Mouse (Mus musculus) urinary bladder, postnatal 36 days (tissue): ENCODE results near the gene Gm12790.
"Not testable (repeated sequence)": the region's sequence is repeated elsewhere in the genome, so short reads cannot be mapped to it uniquely, and the experiment has no call there.

Source experiments
- DNase-seq, 2 experiments: peaks; one replicate each; pipeline ENCODE4 v3.0.0; 2022; ENCODE audit warnings: low spot score in 2 of 2, mixed read lengths in 1 of 2

Gene Gm12790

DNA sequence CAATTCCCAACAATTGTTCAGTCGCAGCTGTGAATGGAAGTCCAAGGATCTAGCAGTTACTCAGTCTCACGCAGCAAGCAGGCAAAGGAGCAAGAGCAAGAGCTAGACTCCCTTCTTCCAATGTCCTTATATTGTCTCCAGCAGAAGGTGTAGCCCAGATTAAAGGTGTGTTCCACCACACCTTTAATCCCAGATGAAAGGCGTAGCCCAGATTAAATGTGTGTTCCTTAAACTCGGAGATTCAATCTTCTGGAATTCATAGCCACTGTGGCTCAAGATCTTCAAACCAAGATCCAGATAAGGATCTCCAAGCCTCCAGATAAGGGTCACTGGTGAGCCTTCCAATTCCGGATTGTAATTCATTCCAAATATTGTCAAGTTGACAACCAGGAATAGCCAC lies at the start of gene Gm12790:
TSS of gene Gm12790 (minus strand) at position 101 of the 400 bp plus-strand sequence.
- DNase-seq: not testable (repeated sequence)

DNA sequence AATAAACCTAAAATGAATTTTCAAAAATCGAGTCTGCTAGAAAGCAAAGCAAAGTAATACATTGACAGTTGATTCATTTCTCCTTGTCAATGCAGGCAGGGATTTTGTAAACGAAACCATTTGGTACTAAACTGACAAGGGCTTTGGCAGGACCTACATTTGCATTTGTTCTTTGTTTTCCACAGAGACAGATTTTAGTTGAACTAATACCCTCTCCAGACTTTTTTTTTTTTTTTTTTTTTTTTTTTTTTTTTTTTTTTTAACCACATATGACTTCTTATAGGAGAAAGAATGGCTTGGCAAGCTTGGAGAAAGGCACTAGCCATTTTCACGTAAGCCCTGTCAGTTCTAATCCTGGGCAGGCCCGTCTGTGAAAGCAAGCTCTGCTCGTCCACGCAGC lies 45.8 kb upstream of the Gm12790 start:
- DNase-seq: no peak

DNA sequence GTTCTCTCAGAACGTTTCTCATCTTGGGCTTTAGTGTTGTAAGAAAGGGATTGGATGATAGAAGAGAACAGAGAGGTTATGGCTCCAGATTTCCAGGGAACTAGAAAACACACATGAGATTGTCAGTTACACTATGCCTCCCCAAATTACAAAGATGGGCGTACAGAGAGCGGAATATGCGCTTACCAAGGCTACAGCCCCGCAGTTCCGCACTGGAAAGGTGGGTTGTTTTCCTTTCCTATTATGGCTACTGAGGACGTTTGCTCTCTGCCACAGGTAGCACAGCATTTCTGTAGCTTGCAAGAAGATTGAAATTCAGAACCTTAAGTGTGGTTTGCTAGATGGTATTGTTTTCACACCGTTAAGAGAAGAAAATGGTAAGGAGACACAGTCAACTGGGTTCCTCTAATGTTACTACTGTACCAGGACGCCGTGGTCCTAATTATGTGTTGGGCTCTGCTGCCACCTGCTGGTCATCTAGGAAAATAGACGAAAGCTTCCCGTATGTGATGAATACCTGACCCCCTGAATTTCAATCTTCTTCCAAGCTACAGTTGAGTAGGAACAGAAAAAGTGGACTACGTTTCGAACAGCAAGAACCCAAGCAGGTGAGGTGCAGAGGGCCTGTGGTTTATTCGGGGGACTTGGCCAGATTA lies 17.5 kb upstream of the Gm12790 start:
- DNase-seq: peak; percentile 37 to 63

DNA sequence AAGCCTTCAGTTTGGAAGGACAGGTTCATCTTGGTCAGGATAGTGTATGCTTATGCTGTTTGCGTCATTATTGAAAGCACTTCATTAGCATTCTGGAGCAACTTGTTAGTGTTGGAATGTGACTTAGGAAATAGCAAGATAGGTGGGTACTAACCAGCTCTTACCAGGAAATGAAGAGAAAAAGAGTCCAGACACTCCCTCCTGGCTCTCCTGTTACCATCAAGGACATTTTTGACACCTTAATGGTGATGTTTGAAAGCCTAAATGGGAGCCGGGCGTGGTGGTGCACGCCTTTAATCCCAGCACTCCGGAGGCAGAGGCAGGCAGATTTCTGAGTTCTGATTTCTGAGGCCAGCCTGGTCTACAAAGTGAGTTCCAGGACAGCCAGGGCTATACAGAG lies 16.6 kb upstream of the Gm12790 start:
- DNase-seq: no peak

DNA sequence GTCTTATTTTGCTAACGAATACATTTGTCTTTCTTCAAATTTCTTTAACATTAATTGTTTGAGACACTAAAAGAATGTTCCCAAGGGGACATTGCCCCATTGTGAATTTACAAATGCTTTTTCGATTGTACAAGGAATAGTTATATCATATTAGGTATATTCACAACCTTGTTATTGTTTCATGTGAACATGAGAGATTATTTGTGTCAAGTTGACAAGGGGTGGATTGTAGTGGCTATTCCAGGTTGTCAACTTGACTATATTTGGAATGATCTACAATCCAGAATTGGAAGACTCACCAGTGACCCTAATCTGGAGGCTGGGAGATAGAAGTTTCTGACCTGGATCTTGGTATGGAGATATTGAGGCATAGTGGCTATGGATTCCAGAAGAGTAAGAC lies 5.5 kb upstream of the Gm12790 start, which contains the start of gene Gm12789:
TSS of gene Gm12789 (plus strand) at position 301 of the 400 bp plus-strand sequence.
- not testable (repeated sequence) for DNase-seq

DNA sequence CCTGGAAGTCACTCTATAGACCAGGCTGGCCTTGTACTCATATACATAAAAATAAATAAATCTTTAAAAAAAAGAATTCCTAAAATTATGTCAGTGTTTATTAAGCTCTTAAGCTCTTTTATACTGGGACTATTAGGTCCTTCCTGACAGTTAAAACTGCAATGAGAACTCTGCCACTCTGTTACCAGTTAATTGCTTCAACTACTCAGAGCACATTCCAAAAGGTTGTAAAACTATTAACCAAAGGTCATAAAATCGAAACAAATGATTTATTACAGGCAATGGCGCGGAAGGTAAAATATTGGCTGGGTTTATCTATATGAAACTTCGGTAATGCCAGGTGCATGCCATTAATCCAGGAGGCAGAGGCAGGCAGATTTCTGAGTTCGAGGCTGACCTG lies 4.8 kb upstream of the Gm12790 start:
- DNase-seq: no peak

DNA sequence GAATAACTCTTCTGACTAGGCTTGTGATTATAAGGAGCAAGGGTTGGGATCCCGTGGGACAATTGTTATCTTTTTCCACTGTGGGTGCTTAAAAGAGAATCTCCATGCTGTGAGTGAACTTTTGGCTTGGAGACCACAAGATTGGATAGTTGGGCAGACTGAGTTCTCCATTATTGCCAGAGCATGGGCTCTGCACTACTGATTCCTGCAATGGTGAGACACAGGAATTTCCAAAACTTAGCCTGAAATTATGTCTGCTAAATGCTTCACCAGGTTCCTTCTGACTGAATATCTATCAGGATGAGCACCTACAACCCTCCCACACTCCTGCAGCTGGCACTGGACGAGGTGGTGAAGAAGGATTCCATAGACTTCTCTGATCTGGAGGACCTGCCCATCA lies 40.7 kb downstream of the Gm12790 start, which contains the start of gene Gm12794:
TSS of gene Gm12794 (plus strand) at position 301 of the 400 bp plus-strand sequence.
- not testable (repeated sequence) for DNase-seq
